Mouse (Mus musculus) stomach, embryonic 16.5 days (tissue): ENCODE measurements around the gene Rnf32. TPM values are rescaled to one million over a fixed set of nuclear protein-coding genes. Genes with fewer than 3 reads are reported as not detected.
A peak's percentile ranks its signal among the peaks of the same experiment; 100 is the strongest.

ENCODE experiments used
- ATAC-seq: fragments of 200-750 bp; cut with Nextera tagmentation; 2 replicates; pipeline ENCODE4 v1.8.0; 2017; ENCODE audit warnings: moderate number of reproducible peaks, moderate TSS enrichment; ENCODE audit not compliant: insufficient read depth, low FRiP score
- H3K27ac ChIP-seq: fragments of 300-500 bp; sonication (generic); 2 replicates; pipeline ENCODE4 v1.5.1; 2014; ENCODE audit warnings: low read length
- H3K27me3 ChIP-seq: fragments of 300-500 bp; sonication (generic); 2 replicates; pipeline ENCODE4 v1.6.1; 2014; ENCODE audit warnings: low read length, control low read depth, mixed read lengths; ENCODE audit not compliant: control insufficient read depth, insufficient read depth
- H3K36me3 ChIP-seq: fragments of 300-500 bp; sonication (generic); 2 replicates; pipeline ENCODE4 v1.6.1; 2014; ENCODE audit warnings: low read length; ENCODE audit not compliant: control insufficient read depth, insufficient read depth
- H3K4me1 ChIP-seq: fragments of 300-500 bp; sonication (generic); 2 replicates; pipeline ENCODE4 v1.6.1; 2014; ENCODE audit warnings: low read length, control low read depth, mixed read lengths; ENCODE audit not compliant: control insufficient read depth, insufficient read depth
- H3K4me2 ChIP-seq: fragments of 300-500 bp; sonication (generic); 2 replicates; pipeline ENCODE4 v1.6.1; 2014; ENCODE audit warnings: low read depth, low read length, mixed read lengths
- H3K4me3 ChIP-seq: fragments of 300-500 bp; sonication (generic); replicated peaks from 2 replicates; pipeline ENCODE4 v1.5.1; 2014; ENCODE audit warnings: mild to moderate bottlenecking, low read length
- H3K9ac ChIP-seq: fragments of 300-500 bp; sonication (generic); 2 replicates; pipeline ENCODE4 v1.6.1; 2014; ENCODE audit warnings: low read length
- H3K9me3 ChIP-seq: fragments of 300-500 bp; sonication (generic); replicated peaks from 2 replicates; pipeline ENCODE4 v1.6.1; 2016; ENCODE audit warnings: low read length, control low read depth; ENCODE audit not compliant: control insufficient read depth
- WGBS: fragments of 180-500 bp; shearing (Covaris S2); extraction: QIAGEN DNeasy Blood & Tissue Kit; methylation state at CpG from one replicate; pipeline ENCODE4 v1.1.7; 2014; 5-methylcytosine and 5-hydroxymethylcytosine counted together
- polyA plus RNA-seq: library from polyadenylated mRNA; unstranded; fragments of >200 nt; fragmentation: Nextera tagmentation; extraction: Ambion mirVana; gene quantifications from 2 replicates; pipeline ENCODE4 v1.2.1, GENCODE M21; 2015

Gene Rnf32
- polyA plus RNA-seq, 1 experiment from 2014 or later, result 4.8 TPM

GRCm38 (mm10) chr5:29197187-29197586 is 1.4 kb downstream of the Rnf32 start:
- no peak for ATAC-seq
- Histone ChIP-seq H3K4me3 (no peak overlapping the region), H3K4me2 (no peak overlapping the region), H3K27me3 (no peaks in the 10 kb centered on the region), H3K36me3 (no peaks in the 10 kb centered on the region), H3K9me3 (no peaks in the 10 kb centered on the region), H3K27ac (no peak overlapping the region), H3K4me1 (no peaks in the 10 kb centered on the region), H3K9ac (no peak overlapping the region)
- WGBS, result 88% methylated on average over 4 of the region's 4 CpGs

GRCm38 (mm10) chr5:29198960-29199488 is 3.2 kb downstream of the Rnf32 start:
- Histone ChIP-seq H3K27me3 (no peaks in the 10 kb centered on the region), H3K4me3 (no peak overlapping the region), H3K9me3 (no peaks in the 10 kb centered on the region), H3K4me1 (no peaks in the 10 kb centered on the region), H3K9ac (no peak overlapping the region), H3K4me2 (no peak overlapping the region), H3K36me3 (no peaks in the 10 kb centered on the region), H3K27ac (no peak overlapping the region)
- no peak for ATAC-seq
- 80% methylated on average over 4 of the region's 4 CpGs for WGBS

- no peaks in the 10 kb centered on the region for H3K4me1 ChIP-seq
- WGBS, result 74% methylated on average over 3 of the region's 3 CpGs
- H3K9me3 ChIP-seq, result no peaks in the 10 kb centered on the region
- no peaks in the 10 kb centered on the region for H3K36me3 ChIP-seq
- no peak overlapping the region for H3K27ac ChIP-seq
- ATAC-seq, result no peak
- H3K27me3 ChIP-seq, result no peaks in the 10 kb centered on the region
- no peak overlapping the region for H3K4me2 ChIP-seq
- H3K9ac ChIP-seq, result no peak overlapping the region
- H3K4me3 ChIP-seq, result no peak overlapping the region
Measured at GRCm38 (mm10) chr5:29199868-29200267, 4.1 kb downstream of the Rnf32 start.

- Histone ChIP-seq H3K4me3 (no peak overlapping the region), H3K27ac (no peak overlapping the region), H3K9ac (no peak overlapping the region), H3K4me1 (no peaks in the 10 kb centered on the region), H3K4me2 (no peak overlapping the region), H3K9me3 (no peaks in the 10 kb centered on the region), H3K27me3 (no peaks in the 10 kb centered on the region), H3K36me3 (no peaks in the 10 kb centered on the region)
- 66% methylated on average over 5 of the region's 5 CpGs for WGBS
- no peak for ATAC-seq
Measured at GRCm38 (mm10) chr5:29205690-29206089, 9.9 kb downstream of the Rnf32 start.

- H3K36me3 ChIP-seq, result no peaks in the 10 kb centered on the region
- no peak overlapping the region for H3K27ac ChIP-seq
- ATAC-seq, result peak; percentile 62
- H3K4me1 ChIP-seq, result no peaks in the 10 kb centered on the region
- H3K27me3 ChIP-seq, result no peaks in the 10 kb centered on the region
- H3K9ac ChIP-seq, result no peak overlapping the region
- 31% methylated on average over 4 of the region's 4 CpGs for WGBS
- H3K4me3 ChIP-seq, result no peak overlapping the region
- H3K4me2 ChIP-seq, result no peak overlapping the region
- H3K9me3 ChIP-seq, result no peaks in the 10 kb centered on the region
Measured at GRCm38 (mm10) chr5:29211980-29212555, 16.3 kb downstream of the Rnf32 start.

GRCm38 (mm10) chr5:29217997-29218396 is 22.2 kb downstream of the Rnf32 start:
- Histone ChIP-seq H3K27me3 (no peaks in the 10 kb centered on the region), H3K36me3 (no peaks in the 10 kb centered on the region), H3K9ac (no peak overlapping the region), H3K9me3 (no peaks in the 10 kb centered on the region), H3K4me2 (no peak overlapping the region), H3K4me1 (no peaks in the 10 kb centered on the region), H3K27ac (no peak overlapping the region), H3K4me3 (no peak overlapping the region)
- 71% methylated on average over 3 of the region's 3 CpGs for WGBS
- no peak for ATAC-seq

- no peaks in the 10 kb centered on the region for H3K9me3 ChIP-seq
- no peak for ATAC-seq
- 84% methylated on average over 7 of the region's 7 CpGs for WGBS
- H3K27ac ChIP-seq, result no peak overlapping the region
- no peaks in the 10 kb centered on the region for H3K36me3 ChIP-seq
- H3K4me1 ChIP-seq, result no peaks in the 10 kb centered on the region
- no peaks in the 10 kb centered on the region for H3K27me3 ChIP-seq
- H3K9ac ChIP-seq, result no peak overlapping the region
- H3K4me3 ChIP-seq, result no peak overlapping the region
- no peak overlapping the region for H3K4me2 ChIP-seq
Measured at GRCm38 (mm10) chr5:29224089-29224488, 28.3 kb downstream of the Rnf32 start.

- no peaks in the 10 kb centered on the region for H3K27me3 ChIP-seq
- ATAC-seq, result no peak
- WGBS, result 76% methylated on average over 2 of the region's 2 CpGs
Measured at GRCm38 (mm10) chr5:29230481-29230880, 34.7 kb downstream of the Rnf32 start.

GRCm38 (mm10) chr5:29238379-29238778 is 42.6 kb downstream of the Rnf32 start:
- Histone ChIP-seq H3K4me2 (no peak overlapping the region), H3K9ac (no peak overlapping the region), H3K9me3 (no peaks in the 10 kb centered on the region), H3K27me3 (no peaks in the 10 kb centered on the region), H3K27ac (peak overlapping the region; percentile 38; the same call in 1 of the 2 replicates), H3K4me3 (no peak overlapping the region), H3K36me3 (no peaks in the 10 kb centered on the region; the same call in 1 of the 2 replicates), H3K4me1 (no peaks in the 10 kb centered on the region; the same call in 1 of the 2 replicates)
- peak; percentile 75; the same call in 1 of the 2 replicates for ATAC-seq

More at GRCm38 (mm10) chr5:29230481-29230880, 34.7 kb downstream of the Rnf32 start:
- H3K4me1 ChIP-seq, result no peaks in the 10 kb centered on the region
- no peaks in the 10 kb centered on the region for H3K36me3 ChIP-seq
- H3K4me2 ChIP-seq, result no peak overlapping the region
- H3K9me3 ChIP-seq, result no peaks in the 10 kb centered on the region
- H3K9ac ChIP-seq, result no peak overlapping the region
- H3K4me3 ChIP-seq, result no peak overlapping the region
- H3K27ac ChIP-seq, result no peak overlapping the region
